Mouse (Mus musculus): Measurements from ENCODE around the gene Rnf135.

Rnf135 gene

GRCm38 (mm10) chr11:80183705-80184255 is at the start of gene Rnf135:
Gene Rnf135 (plus strand): TSS chr11:80183851.
- WGBS, result 2% methylated on average over 33 of the region's 33 CpGs

- WGBS, result 36% methylated on average over 4 of the region's 4 CpGs
These were observed 48.9 kb upstream of the Rnf135 start for GRCm38 (mm10) chr11:80134744-80135143.

GRCm38 (mm10) chr11:80135954-80136683 is 47.5 kb upstream of the Rnf135 start:
- WGBS, result 82% methylated on average over 11 of the region's 11 CpGs

GRCm38 (mm10) chr11:80136786-80137185 is 46.9 kb upstream of the Rnf135 start:
- 86% methylated on average over 13 of the region's 13 CpGs for WGBS

- WGBS, result 92% methylated on average over 5 of the region's 5 CpGs
These were observed 45.9 kb upstream of the Rnf135 start for GRCm38 (mm10) chr11:80137773-80138172.

- under 1% methylated on average over 40 of the region's 40 CpGs for WGBS
These were observed 41.7 kb upstream of the Rnf135 start, which contains the start of gene Tefm for GRCm38 (mm10) chr11:80141825-80142521. Gene Tefm (minus strand): TSS chr11:80142175.

- WGBS, result 44% methylated on average over 8 of the region's 8 CpGs
These were observed 40.8 kb upstream of the Rnf135 start for GRCm38 (mm10) chr11:80142872-80143271.

GRCm38 (mm10) chr11:80145787-80146275 is 37.8 kb upstream of the Rnf135 start:
- WGBS, result 60% methylated on average over 10 of the region's 10 CpGs

GRCm38 (mm10) chr11:80147748-80148147 is 35.9 kb upstream of the Rnf135 start:
- 69% methylated on average over 6 of the region's 6 CpGs for WGBS

GRCm38 (mm10) chr11:80148313-80148712 is 35.3 kb upstream of the Rnf135 start:
- WGBS, result 65% methylated on average over 1 of the region's 1 CpGs

- 55% methylated on average over 2 of the region's 4 CpGs for WGBS
These were observed 34.7 kb upstream of the Rnf135 start for GRCm38 (mm10) chr11:80148974-80149373.

GRCm38 (mm10) chr11:80149412-80150023 is 34.1 kb upstream of the Rnf135 start:
- 84% methylated on average over 8 of the region's 8 CpGs for WGBS

- WGBS, result 72% methylated on average over 5 of the region's 5 CpGs
These were observed 33.1 kb upstream of the Rnf135 start for GRCm38 (mm10) chr11:80150566-80150965.

GRCm38 (mm10) chr11:80151541-80151940 is 32.1 kb upstream of the Rnf135 start:
- WGBS, result 52% methylated on average over 2 of the region's 2 CpGs

GRCm38 (mm10) chr11:80152376-80152775 is 31.3 kb upstream of the Rnf135 start:
- 80% methylated on average over 8 of the region's 8 CpGs for WGBS

- WGBS, result 2% methylated on average over 47 of the region's 47 CpGs
These were observed 29.7 kb upstream of the Rnf135 start, which contains the start of gene Adap2 for GRCm38 (mm10) chr11:80153857-80154495. Gene Adap2 (plus strand): TSS chr11:80154105.

- 26% methylated on average over 25 of the region's 25 CpGs for whole genome bisulfite sequencing
These were observed 29.1 kb upstream of the Rnf135 start for GRCm38 (mm10) chr11:80154501-80154900.

GRCm38 (mm10) chr11:80155541-80155940 is 28.1 kb upstream of the Rnf135 start:
- WGBS, result 86% methylated on average over 8 of the region's 8 CpGs

- WGBS, result 87% methylated on average over 4 of the region's 4 CpGs
These were observed 27.7 kb upstream of the Rnf135 start for GRCm38 (mm10) chr11:80155961-80156360.

GRCm38 (mm10) chr11:80156841-80157240 is 26.8 kb upstream of the Rnf135 start:
- 84% methylated on average over 4 of the region's 4 CpGs for WGBS

- WGBS, result 85% methylated on average over 7 of the region's 7 CpGs
These were observed 24.6 kb upstream of the Rnf135 start for GRCm38 (mm10) chr11:80159018-80159417.

GRCm38 (mm10) chr11:80161041-80161440 is 22.6 kb upstream of the Rnf135 start:
- 90% methylated on average over 4 of the region's 4 CpGs for WGBS

Measured in cerebral cortex, adult 2 months (tissue).